Mouse (Mus musculus): ENCODE data around the gene Smoc1.

Smoc1 gene

DNA sequence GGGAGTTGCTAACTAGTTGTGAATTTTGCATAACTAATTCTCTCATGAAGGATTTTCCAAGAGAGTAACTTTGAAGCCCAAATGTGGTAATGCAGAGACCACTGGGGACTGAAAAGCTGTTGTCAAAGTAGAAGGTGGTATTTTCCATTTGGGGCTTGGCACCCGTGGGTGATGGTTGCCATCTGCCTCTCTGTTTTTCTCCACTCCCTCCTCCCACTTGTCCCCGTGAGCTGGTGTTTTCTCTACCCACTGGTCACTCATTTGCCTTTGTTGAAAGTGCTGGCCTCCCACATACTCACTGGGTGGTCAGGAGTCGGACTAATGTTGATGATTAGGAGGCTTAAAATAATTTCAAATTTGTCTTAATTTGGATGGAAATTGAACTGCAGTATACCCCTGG lies 104.1 kb downstream of the Smoc1 start:
- no peak for DNase-seq (ENCODE audit: low spot score in 2 of 2)

- DNase-seq (ENCODE audit: low spot score in 2 of 2) = no peak
These were observed 104.5 kb downstream of the Smoc1 start for GRCm38 (mm10) chr12:81131114-81131513.

- no peak for DNase-seq (ENCODE audit: low spot score in 2 of 2)
These were observed 106.6 kb downstream of the Smoc1 start for GRCm38 (mm10) chr12:81133055-81133665.

DNA sequence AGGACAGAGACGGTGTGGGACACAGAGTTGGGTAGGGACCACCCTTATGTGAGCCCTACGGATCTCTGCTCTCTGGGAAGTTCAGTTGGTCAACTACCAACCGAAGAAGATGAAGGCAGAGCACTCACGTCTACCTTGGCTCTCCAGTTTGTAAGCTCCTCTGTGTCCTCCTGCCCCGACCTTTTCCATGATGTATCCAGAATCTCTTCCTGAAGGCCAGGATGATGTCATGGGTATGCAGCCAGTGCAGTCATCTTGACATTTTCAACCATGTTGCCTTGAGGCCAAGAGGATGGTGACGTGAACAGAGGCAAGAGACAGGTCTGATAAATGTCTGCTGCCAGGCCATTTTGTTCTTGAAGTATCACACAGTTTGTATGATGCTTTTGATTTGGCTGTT lies 111.6 kb downstream of the Smoc1 start:
- no peak for DNase-seq (ENCODE audit: low spot score in 2 of 2)

- DNase-seq (ENCODE audit: low spot score in 2 of 2) = no peak
These were observed 112.9 kb downstream of the Smoc1 start for GRCm38 (mm10) chr12:81139463-81139862.

DNA sequence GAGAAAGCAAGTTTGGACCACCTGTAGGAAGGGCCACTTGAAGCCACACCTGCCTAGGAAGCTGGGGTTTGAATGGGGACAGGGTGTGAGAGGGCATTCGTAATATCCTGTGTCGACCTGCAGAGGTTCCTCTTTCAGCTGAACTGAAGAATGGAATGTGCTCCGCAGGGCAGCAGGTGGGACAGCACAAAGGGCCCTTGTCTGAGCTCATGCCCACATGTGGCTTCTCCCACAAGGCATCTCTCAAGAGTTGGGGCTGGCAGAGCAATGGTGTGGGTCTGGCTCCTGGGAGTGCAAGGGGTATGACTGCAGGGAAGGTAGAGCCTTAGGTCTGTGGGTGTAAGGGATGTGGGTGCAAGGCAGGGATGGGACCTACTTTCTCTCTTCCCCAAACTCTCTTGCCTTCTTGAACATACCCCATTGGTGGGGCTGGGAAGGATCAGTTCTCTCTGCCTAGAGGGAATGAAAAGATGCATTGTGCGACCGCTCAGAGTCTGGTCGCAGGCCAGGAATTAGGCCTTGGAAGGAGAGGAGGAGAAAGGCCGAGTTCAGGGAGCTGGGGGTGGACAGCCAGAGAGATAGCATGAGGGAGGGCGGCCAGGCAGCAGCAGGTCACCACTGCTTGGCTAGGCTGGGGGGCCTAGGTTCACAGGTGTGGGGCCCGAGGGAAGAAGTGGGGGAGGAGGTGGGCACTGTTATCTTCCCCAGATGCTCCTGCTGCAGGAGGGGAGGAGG lies 114.2 kb downstream of the Smoc1 start:
- peak in 1 of 2 experiments; percentile 26 for DNase-seq (ENCODE audit: low spot score in 2 of 2)

- DNase-seq (ENCODE audit: low spot score in 2 of 2) = no peak
These were observed 114.7 kb downstream of the Smoc1 start for GRCm38 (mm10) chr12:81141329-81141711.

DNA sequence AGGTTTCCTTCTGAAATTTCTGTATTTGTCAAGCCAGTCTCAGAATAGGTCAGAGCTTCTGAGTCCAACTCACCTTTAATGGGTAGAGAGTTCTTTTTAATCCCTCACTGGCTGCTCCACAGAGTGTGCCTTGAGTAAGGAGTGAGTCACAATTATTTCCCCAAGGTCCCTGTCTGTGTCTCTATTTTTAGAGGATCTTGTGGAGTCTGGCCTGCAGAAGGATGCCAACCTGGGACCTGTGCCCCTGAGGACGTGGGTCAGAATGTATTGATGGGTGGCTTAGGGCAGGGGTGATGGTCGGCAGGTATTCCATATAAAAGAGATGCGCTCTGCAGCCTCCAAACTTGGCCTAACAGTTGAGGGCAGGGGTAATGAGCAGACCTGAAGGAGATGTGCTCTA lies 115.6 kb downstream of the Smoc1 start:
- DNase-seq (ENCODE audit: low spot score in 2 of 2) = no peak

DNA sequence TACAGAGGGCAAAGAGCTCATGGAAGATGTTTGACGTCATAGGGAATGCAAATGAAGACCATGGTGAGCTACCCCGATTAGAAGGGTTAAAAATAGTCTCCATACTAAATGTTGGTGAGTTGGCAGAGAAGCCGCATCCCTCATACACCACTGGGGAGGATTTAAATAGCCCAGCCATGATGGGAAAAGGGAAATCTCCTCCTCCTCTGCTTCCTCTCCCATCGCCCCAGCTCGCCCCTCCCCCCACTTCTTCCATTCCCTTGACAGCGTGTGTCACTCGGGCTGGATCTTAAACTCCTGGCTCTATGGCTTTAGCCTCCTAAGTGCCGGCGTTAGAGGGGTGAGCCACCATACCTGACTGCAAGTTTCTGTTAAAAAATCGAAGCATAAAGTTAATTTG lies 117.6 kb downstream of the Smoc1 start:
- DNase-seq (ENCODE audit: low spot score in 2 of 2) = no peak

GRCm38 (mm10) chr12:81146417-81147180 lies 120.0 kb downstream of the Smoc1 start:
- peak in 1 of 2 experiments; percentile 17 for DNase-seq (ENCODE audit: low spot score in 2 of 2)

- DNase-seq (ENCODE audit: low spot score in 2 of 2) = no peak
These were observed 121.3 kb downstream of the Smoc1 start for GRCm38 (mm10) chr12:81147956-81148355.

- no peak for DNase-seq (ENCODE audit: low spot score in 2 of 2)
These were observed 124.3 kb downstream of the Smoc1 start for GRCm38 (mm10) chr12:81150917-81151316.

DNA sequence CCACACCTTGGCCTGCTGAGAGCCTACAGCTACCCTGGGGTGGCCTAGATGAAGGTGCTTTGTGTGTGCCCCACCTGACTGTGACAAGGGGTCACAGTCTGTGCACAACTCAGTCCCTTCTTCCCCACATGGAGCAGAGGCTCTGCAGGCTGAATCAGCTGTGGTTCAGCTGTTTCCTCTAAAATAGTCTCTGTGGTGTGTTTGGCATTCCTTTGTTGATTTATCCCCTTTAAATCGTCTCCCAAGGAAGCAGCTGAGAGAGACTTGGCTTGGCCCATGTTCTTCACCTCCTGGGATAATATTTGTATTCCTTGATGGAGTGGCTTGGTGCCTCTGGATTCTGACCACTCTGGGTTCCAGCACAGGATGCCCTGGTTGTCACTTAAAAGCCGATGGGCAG lies 125.5 kb downstream of the Smoc1 start:
- DNase-seq (ENCODE audit: low spot score in 2 of 2) = no peak

DNA sequence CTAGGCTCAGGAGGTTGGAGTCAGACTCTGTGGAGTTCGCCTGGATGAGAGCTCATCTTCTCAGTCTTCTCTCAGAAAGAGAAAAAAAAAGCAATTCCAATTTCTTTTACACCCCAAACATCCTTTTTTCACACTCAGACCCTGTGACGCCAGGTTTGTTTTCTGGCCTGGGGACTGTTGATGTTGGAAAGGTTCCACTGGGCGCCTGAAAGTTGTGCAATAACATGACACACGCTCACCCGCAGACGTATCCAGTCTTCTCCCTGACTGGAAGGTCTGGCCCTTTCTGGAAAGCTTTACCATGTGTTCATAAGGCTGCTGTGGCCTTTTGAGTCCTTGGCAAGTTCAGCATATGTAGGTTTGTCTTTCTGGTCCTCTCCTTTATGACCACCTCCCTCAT lies 129.1 kb downstream of the Smoc1 start:
- no peak for DNase-seq (ENCODE audit: low spot score in 2 of 2)

- DNase-seq (ENCODE audit: low spot score in 2 of 2) = no peak
These were observed 130.2 kb downstream of the Smoc1 start for GRCm38 (mm10) chr12:81156841-81157240.

GRCm38 (mm10) chr12:81159947-81160346 lies 133.3 kb downstream of the Smoc1 start:
- DNase-seq (ENCODE audit: low spot score in 2 of 2) = no peak

GRCm38 (mm10) chr12:81160425-81160824 lies 133.8 kb downstream of the Smoc1 start:
- no peak for DNase-seq (ENCODE audit: low spot score in 2 of 2)

GRCm38 (mm10) chr12:81160831-81161230 lies 134.2 kb downstream of the Smoc1 start:
- peak in 1 of 2 experiments; percentile 30 for DNase-seq (ENCODE audit: low spot score in 2 of 2)

DNA sequence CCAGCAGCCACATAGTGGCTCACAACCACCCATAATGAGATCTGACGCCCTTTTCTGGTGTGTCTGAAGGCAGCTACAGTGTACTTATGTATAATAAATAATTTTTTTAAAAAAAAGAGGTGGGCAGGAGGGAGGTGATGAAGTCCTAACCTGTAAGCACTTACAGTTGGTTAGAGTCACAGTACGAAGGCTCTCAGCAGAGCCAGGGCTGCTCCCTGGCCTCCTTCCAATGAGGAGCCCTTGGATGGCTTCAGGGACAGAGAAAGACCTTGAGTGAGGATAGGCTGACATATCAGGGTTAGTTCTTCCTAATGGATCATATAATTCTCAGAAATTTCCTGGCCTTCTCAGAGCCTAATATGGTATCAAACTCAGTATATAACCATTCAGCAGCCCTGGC lies 134.7 kb downstream of the Smoc1 start:
- no peak for DNase-seq (ENCODE audit: low spot score in 2 of 2)

- DNase-seq (ENCODE audit: low spot score in 2 of 2) = no peak
These were observed 136.5 kb downstream of the Smoc1 start for GRCm38 (mm10) chr12:81163131-81163530.

- no peak for DNase-seq (ENCODE audit: low spot score in 2 of 2)
These were observed 137.0 kb downstream of the Smoc1 start for GRCm38 (mm10) chr12:81163566-81163965.

DNA sequence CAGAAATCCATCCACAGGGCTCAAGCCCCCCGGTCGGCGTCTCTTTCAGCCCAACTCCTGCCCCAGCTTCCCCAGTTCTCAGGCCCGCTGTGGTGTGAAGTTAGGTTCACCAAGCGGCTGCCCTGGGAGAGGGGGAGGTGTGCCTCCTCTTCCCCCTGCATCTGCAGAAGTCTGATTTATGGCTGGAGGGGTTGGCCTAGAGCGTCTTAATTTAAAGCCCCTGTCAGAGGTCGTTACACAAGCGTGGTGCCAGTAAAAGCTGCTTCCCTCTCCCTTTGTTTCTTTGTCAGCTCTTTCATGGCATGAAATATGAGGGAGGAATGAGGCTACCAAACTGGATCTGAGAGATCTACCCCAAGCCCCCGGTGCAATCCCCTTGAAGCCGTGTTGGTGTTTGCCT lies 139.5 kb downstream of the Smoc1 start:
- no peak for DNase-seq (ENCODE audit: low spot score in 2 of 2)

DNA sequence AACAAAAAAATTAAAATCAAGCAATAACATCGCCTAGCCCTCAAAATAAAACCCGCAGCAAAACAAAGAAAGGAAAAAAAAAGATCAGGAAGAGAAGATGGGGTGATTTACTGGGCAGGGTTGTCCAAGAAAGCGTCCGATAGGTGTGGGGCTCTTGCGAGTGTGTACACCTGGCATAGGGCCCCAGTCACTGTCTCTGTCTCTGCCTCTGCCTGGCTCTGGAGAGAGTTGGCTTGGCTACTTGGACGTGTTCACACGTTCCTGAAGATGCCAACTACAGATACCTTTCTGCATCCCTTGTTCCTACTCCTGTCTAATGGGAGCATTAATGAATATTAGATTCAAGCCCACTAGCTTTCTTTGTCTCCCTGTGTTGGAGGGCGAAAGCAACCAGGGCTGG lies 140.0 kb downstream of the Smoc1 start:
- DNase-seq (ENCODE audit: low spot score in 2 of 2) = no peak
